Mouse (Mus musculus) naive thymus-derived CD4-positive, alpha-beta T cell, adult 5 months (primary cell): ENCODE measurements around the gene Clic6. TPM values are rescaled to one million over a fixed set of nuclear protein-coding genes. Genes with fewer than 3 reads are reported as not detected.

Experiments
- polyA plus RNA-seq: library from polyadenylated mRNA; unstranded; fragments of 100-300 nt; shearing (Covaris generic); gene quantifications from one replicate; pipeline ENCODE4 v1.2.1, GENCODE M21; 2017

Clic6 gene
- not detected for polyA plus RNA-seq

GRCm38 (mm10) chr16:92485436-92485835, at the start of gene Clic6:
TSS of gene Clic6 (plus strand) at chr16:92485736.

GRCm38 (mm10) chr16:92470706-92471105, 14.8 kb upstream of the Clic6 start, which contains the start of gene Rcan1:
TSS of gene Rcan1 (minus strand) at chr16:92470867.

Other genes with a start within 250 kb of the Clic6 start
- gene Kcne2, start 193.3 kb upstream of the Clic6 start, polyA plus RNA-seq, result not detected
- gene Smim11, start 184.4 kb upstream of the Clic6 start, polyA plus RNA-seq, result 66.0 TPM
- not detected for gene Fam243, start 164.3 kb upstream of the Clic6 start, polyA plus RNA-seq
- not detected for gene Kcne1, start 126.3 kb upstream of the Clic6 start, polyA plus RNA-seq
- gene Rcan1, start 14.9 kb upstream of the Clic6 start, polyA plus RNA-seq, result 8.1 TPM